In genomic region chr11:116581376-116581814, GRCm38 (mm10) we compare ENCODE assay signal across 8 mouse cellular contexts. TPM values are rescaled to one million over a fixed set of nuclear protein-coding genes. Genes with fewer than 3 reads are reported as not detected.
A peak's percentile ranks its signal among the peaks of the same experiment; 100 is the strongest.
DNase-seq lines count a peak whose midpoint lies in the region; ATAC-seq and TF ChIP-seq lines count a peak whose summit lies in the region.

Ube2o (minus strand) TSS chr11:116581447.

- peak; percentile 80 for ATAC-seq in neural tube, embryonic 11.5 days (ENCODE audit: insufficient read depth, low FRiP score, low TSS enrichment)
- peak; percentile 87 for ATAC-seq in intestine, postnatal 0 days
- peak; percentile 89 for ATAC-seq in midbrain, embryonic 11.5 days (ENCODE audit: low FRiP score)

- TF ChIP-seq POLR2A in small intestine, adult 2 months (IDR thresholded peaks at IDR 0.05; ENCODE audit: low read depth, low read length), result no peak; the same call in 1 of the 2 replicates

- H3K36me3 ChIP-seq in neural tube, embryonic 11.5 days (ENCODE audit: control insufficient read depth, insufficient read depth, low read length), result no peaks in the 10 kb centered on the region
- no peaks in the 10 kb centered on the region for H3K36me3 ChIP-seq in intestine, postnatal 0 days (ENCODE audit: control insufficient read depth, insufficient read depth)
- H3K36me3 ChIP-seq in midbrain, embryonic 11.5 days (ENCODE audit: control insufficient read depth, insufficient read depth, low read length), result no peaks in the 10 kb centered on the region
- no peaks in the 10 kb centered on the region for H3K36me3 ChIP-seq in small intestine, adult 2 months (ENCODE audit: control insufficient read depth, insufficient read depth, low read length)

- H3K27ac ChIP-seq in neural tube, embryonic 11.5 days (ENCODE audit: low read depth, low read length), result peak within 1 kb of the TSS; percentile 88
- no peak within 1 kb of the TSS; the same call in 1 of the 2 replicates for H3K27ac ChIP-seq in intestine, postnatal 0 days (ENCODE audit: low read depth, low read length)
- peak within 1 kb of the TSS; percentile 57 for H3K27ac ChIP-seq in midbrain, embryonic 11.5 days (ENCODE audit: low read depth, low read length)
- no peak within 1 kb of the TSS for H3K27ac ChIP-seq in small intestine, adult 2 months (ENCODE audit: insufficient read depth, low read depth, low read length)

- H3K9ac ChIP-seq in neural tube, embryonic 11.5 days (ENCODE audit: low read length), result peak within 1 kb of the TSS; percentile 93
- H3K9ac ChIP-seq in intestine, postnatal 0 days (ENCODE audit: low read depth, low read length), result peak within 1 kb of the TSS; percentile 75
- H3K9ac ChIP-seq in midbrain, embryonic 11.5 days (ENCODE audit: low read length), result peak within 1 kb of the TSS; percentile 94

- TF ChIP-seq CTCF in intestine, postnatal 0 days (IDR thresholded peaks at IDR 0.05; ENCODE audit: low read depth), result peak; percentile 65
- TF ChIP-seq CTCF in small intestine, adult 2 months (IDR thresholded peaks at IDR 0.05; ENCODE audit: extremely low read depth, insufficient read length, insufficient replicate concordance, low read depth, low read length), result no peak

- 3% methylated on average over 20 of the region's 51 CpGs for WGBS in neural tube, embryonic 11.5 days
- 2% methylated on average over 29 of the region's 51 CpGs for WGBS in intestine, postnatal 0 days
- 2% methylated on average over 48 of the region's 51 CpGs for WGBS in midbrain, embryonic 11.5 days
- 1% methylated on average over 51 of the region's 51 CpGs for WGBS in small intestine, adult 2 months

- H3K4me1 ChIP-seq in neural tube, embryonic 11.5 days (ENCODE audit: control insufficient read depth, insufficient read depth, low read length), result peaks cover 6% of the 10 kb centered on the region
- H3K4me1 ChIP-seq in intestine, postnatal 0 days (replicated peaks; ENCODE audit: control insufficient read depth, insufficient read depth, low read length), result no peaks in the 10 kb centered on the region; the same call in 1 of the 2 replicates
- H3K4me1 ChIP-seq in midbrain, embryonic 11.5 days (ENCODE audit: control insufficient read depth, insufficient read depth, low read length), result peaks cover 5% of the 10 kb centered on the region
- peaks cover 6% of the 10 kb centered on the region for H3K4me1 ChIP-seq in small intestine, adult 2 months (ENCODE audit: control insufficient read depth, insufficient read depth, insufficient read length, low read length)

- intact Hi-C loops in left cerebral cortex, postnatal 36 days (cut with DNase I), result no loop called here

- H3K9me3 ChIP-seq in neural tube, embryonic 11.5 days (ENCODE audit: control insufficient read depth, low read length), result no peaks in the 10 kb centered on the region
- no peaks in the 10 kb centered on the region for H3K9me3 ChIP-seq in intestine, postnatal 0 days (ENCODE audit: control insufficient read depth)
- no peaks in the 10 kb centered on the region for H3K9me3 ChIP-seq in midbrain, embryonic 11.5 days (ENCODE audit: control insufficient read depth, low read length)

- H3K4me3 ChIP-seq in neural tube, embryonic 11.5 days (ENCODE audit: low read depth, low read length), result peak within 1 kb of the TSS; percentile 98
- H3K4me3 ChIP-seq in intestine, postnatal 0 days (ENCODE audit: low read depth, low read length), result peak within 1 kb of the TSS; percentile 82
- H3K4me3 ChIP-seq in midbrain, embryonic 11.5 days (ENCODE audit: low read depth, low read length), result peak within 1 kb of the TSS; percentile 95
- H3K4me3 ChIP-seq in small intestine, adult 2 months (ENCODE audit: low read depth, low read length), result peak within 1 kb of the TSS; percentile 99

- peak; percentile 92 for DNase-seq in neural tube, embryonic 11.5 days (ENCODE audit: low spot score)
- no peak for DNase-seq in neural tube, embryonic 10.5 days (ENCODE audit: extremely low spot score, low spot score)
- peak; percentile 88 for DNase-seq in embryo, embryonic 9.5 days (ENCODE audit: extremely low spot score)
- no peak for DNase-seq in gonadal fat pad, adult 2 months (ENCODE audit: low read depth)
- peak; percentile 86 to 91 for DNase-seq in left cerebral cortex, postnatal 36 days (ENCODE audit: low spot score in 2 of 2)
- peak; percentile 99 for DNase-seq in midbrain, embryonic 11.5 days (ENCODE audit: low spot score, missing footprints)

- no peaks in the 10 kb centered on the region for H3K27me3 ChIP-seq in neural tube, embryonic 11.5 days (ENCODE audit: control insufficient read depth, insufficient read depth, low read length)
- no peaks in the 10 kb centered on the region for H3K27me3 ChIP-seq in intestine, postnatal 0 days (replicated peaks; ENCODE audit: control insufficient read depth, insufficient read depth, low read length)
- H3K27me3 ChIP-seq in midbrain, embryonic 11.5 days (ENCODE audit: control insufficient read depth, insufficient read depth, low read length), result no peaks in the 10 kb centered on the region
- H3K27me3 ChIP-seq in small intestine, adult 2 months (ENCODE audit: control insufficient read depth, insufficient read depth, low read length), result 0 out of 2 replicates have a peak, but pooled peaks cover 3% of the 10 kb centered on the region

- H3K4me2 ChIP-seq in neural tube, embryonic 11.5 days (ENCODE audit: low read depth), result peak within 1 kb of the TSS; percentile 59
- H3K4me2 ChIP-seq in intestine, postnatal 0 days (replicated peaks; ENCODE audit: low read depth), result peak within 1 kb of the TSS; percentile 100
- peak within 1 kb of the TSS; percentile 75 for H3K4me2 ChIP-seq in midbrain, embryonic 11.5 days

RNA-seq across cellular contexts. Expression of gene Ube2o, which starts in this region (rescaled TPM):
- 28.8 and 29.1 TPM in 2 replicates for polyA plus RNA-seq in neural tube, embryonic 11.5 days (2014; fragmentation: Nextera tagmentation; extraction: Ambion mirVana)
- 20.5 and 21.5 TPM in 2 replicates for polyA plus RNA-seq in gonadal fat pad, adult 2 months (2012; rRNA removed)
- 3.7 and 4.8 TPM in 2 replicates for polyA plus RNA-seq in intestine, postnatal 0 days (2015; fragmentation: Nextera tagmentation; extraction: Ambion mirVana)
- total RNA-seq in left cerebral cortex, postnatal 36 days (2021), result 100 to 1,000 TPM; 121 to 126 TPM
- 13.6 and 18.7 TPM in 2 replicates for polyA plus RNA-seq in midbrain, embryonic 11.5 days (2014; fragmentation: Nextera tagmentation; extraction: Ambion mirVana)
- 7.2 and 7.9 TPM in 2 replicates for polyA plus RNA-seq in small intestine, adult 2 months (2012; rRNA removed)

Comparison
In these comparisons a context has a peak if more than half of its experiments do, and no peak if none do; other contexts are left out.
1. DNase-seq: peak in neural tube, embryonic 11.5 days (single experiment), embryo, embryonic 9.5 days (single experiment), left cerebral cortex, postnatal 36 days (2 of 2) and midbrain, embryonic 11.5 days (single experiment); none in neural tube, embryonic 10.5 days (single experiment) and gonadal fat pad, adult 2 months (single experiment).
2. H3K27ac ChIP-seq: peak in neural tube, embryonic 11.5 days (single experiment) and midbrain, embryonic 11.5 days (single experiment); none in intestine, postnatal 0 days (single experiment) and small intestine, adult 2 months (single experiment).
3. Peak in every context shown above with its lines, with median percentiles within 50 percentile points of each other: ATAC-seq, H3K4me2 ChIP-seq, H3K4me3 ChIP-seq and H3K9ac ChIP-seq.